Mouse (Mus musculus) right cerebral cortex, adult 2 months (tissue): ENCODE measurements at regions not wholly inside any gene's neighbourhood (a gene's known extent, or its start where the extent isn't known, plus 50 kb on each side); places are given as distances from the start of the nearest gene placed in this dataset.

ENCODE experiments used
- DNase-seq, 2 experiments: peaks; one replicate each; pipeline ENCODE4 v3.0.0; 2021 to 2022; ENCODE audit warnings: low spot score in 2 of 2

DNA sequence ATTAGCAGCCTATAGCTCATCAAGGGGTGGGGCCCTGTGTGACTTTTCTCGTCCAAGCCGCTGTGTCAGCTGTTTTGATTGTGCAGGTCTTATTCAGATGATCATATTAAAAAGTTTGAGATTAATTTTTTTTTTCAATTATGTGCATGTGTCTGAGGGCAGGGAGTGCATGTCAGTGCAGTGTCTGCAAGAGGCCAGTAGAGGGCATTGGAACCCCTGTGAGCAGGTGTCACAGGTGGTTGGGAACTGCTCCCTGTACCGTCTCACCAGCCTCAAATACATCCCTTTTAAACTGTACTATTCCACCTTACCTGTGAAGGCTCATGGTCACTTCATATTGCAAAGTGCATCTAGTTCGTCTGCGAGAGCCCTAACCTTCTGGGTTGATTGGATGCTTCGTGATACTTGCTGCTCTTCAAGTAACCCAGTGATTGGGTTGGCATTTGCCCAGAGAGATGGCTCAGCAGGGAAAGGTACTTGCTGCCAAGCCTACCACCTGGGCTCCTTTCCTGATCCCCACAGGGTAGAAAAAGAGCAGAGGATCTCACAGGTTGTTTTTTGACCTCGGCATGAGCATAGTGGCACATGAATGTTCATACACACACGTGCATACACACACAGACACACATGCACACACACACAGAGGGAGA lies 178.3 kb upstream of the Fam19a5 start:
- DNase-seq, result no peak

DNA sequence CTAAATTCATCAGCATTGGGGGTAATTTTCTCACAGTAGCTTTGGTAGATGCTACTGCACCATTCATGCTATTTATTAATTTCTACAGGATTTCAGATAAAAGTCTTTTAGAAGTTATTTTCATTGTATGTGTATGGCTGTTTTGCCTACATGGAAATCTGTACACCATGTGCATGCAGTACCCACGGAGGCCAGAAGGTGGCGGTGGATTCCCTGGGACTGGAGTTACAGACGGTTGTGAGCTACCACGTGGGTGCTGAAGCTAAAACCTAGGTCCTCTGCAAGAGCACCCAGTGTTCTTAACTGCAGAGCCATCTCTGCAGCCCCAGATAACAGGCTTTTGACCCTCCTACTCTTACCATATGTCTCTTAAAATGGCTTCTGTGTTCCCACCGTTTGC lies 176.7 kb upstream of the Fam19a5 start:
- DNase-seq, result no peak

- no peak for DNase-seq
These were observed 174.7 kb upstream of the Fam19a5 start for GRCm38 (mm10) chr15:87369381-87369780.

GRCm38 (mm10) chr15:87369836-87370235 lies 174.3 kb upstream of the Fam19a5 start:
- no peak for DNase-seq

GRCm38 (mm10) chr15:87370761-87371160 lies 173.3 kb upstream of the Fam19a5 start:
- no peak for DNase-seq

- DNase-seq, result peak; percentile 44 to 50
These were observed 169.4 kb upstream of the Fam19a5 start for GRCm38 (mm10) chr15:87374670-87375069.

- DNase-seq, result no peak
These were observed 168.4 kb upstream of the Fam19a5 start for GRCm38 (mm10) chr15:87375596-87376194.

DNA sequence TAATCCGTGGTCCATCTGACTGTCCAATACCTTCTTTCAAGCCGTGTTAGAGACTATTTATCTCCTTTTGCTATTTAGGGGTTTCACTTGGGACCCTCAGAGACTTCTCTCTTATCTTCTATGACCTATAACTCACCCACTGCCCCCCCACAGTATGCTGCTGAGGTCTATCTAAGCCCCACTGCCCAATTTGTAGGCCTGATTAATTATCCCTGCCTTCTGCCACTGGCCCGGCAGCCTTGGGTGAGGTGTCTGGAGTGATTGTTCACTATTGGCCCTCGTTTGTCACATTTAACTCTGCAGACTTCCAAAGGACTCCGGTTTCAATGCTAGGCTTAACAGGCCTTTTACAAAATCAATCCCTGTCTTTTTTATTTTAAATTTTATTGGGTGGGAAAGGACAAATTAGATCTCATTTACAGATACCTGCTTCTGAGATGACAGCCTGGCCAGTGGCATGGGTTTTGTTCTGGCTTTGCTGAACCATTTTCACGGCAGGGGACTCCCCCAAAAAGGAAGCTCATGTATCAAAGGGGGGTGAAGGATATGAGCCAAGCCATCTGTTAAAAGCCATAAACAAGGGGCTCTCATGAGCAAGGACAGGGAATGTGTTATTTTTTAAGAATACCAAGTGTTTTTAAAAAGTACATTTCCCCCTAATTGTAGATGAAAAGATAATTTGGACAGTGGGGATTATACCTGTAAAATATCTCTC lies 160.4 kb upstream of the Fam19a5 start:
- no peak for DNase-seq

DNA sequence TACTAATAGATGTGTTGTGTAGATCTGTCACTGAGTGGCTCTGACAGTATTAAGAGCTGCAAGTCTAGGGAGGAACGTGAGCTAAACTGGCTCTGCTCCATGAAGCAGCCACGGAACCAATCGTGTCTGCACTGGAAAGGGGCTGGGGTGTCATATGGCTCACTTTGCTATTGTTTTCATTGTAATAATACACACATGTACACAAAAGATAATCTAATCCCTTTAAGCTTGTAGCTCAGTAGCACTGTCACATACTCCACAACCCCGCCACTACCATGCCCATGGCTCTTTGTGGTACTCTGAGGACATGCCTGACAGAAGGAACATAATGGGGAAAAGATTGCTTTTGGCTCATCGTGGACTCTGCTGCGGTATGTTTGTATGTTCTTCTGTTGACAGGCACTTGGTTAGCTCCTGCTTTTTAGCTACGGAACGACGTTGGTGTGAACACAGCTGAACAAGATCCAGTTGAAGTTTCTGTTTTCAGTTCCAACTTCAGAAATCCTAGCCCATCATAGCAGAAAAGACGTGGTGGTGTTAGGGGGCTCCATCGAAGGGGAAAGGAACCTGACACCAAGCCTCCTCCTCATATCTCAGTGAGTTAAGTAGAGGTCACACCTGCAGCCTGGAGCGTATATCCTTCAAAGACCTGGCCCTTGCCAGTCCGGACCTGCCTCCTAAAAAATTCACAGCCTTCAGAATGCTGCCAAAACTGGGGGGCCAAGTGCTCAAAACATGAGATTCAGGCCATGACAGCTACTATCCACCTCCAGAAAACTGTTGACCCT lies 159.6 kb upstream of the Fam19a5 start:
- DNase-seq, result no peak

- no peak for DNase-seq
These were observed 157.6 kb upstream of the Fam19a5 start for GRCm38 (mm10) chr15:87386513-87386983.

DNA sequence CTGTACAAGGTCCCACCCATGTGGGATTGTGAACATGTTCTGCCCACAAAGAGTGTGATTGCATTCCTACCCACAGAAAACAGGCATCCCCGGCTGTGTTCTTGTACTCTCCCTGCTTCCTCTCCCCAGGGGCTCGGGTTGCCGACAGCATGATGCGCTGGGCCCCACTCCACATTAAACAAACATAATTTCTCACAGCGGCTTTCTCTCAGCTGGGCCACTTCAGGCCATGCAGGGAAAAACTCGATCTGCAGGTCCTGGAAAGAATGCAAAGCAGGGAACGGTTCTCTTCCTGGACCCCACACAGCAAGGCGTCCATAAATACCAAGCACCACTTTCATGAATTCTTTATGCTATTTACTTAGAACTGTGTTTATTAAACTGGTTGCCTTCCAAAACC lies 152.7 kb upstream of the Fam19a5 start:
- DNase-seq, result no peak

- no peak for DNase-seq
These were observed 145.7 kb upstream of the Fam19a5 start for GRCm38 (mm10) chr15:87398396-87398795.

DNA sequence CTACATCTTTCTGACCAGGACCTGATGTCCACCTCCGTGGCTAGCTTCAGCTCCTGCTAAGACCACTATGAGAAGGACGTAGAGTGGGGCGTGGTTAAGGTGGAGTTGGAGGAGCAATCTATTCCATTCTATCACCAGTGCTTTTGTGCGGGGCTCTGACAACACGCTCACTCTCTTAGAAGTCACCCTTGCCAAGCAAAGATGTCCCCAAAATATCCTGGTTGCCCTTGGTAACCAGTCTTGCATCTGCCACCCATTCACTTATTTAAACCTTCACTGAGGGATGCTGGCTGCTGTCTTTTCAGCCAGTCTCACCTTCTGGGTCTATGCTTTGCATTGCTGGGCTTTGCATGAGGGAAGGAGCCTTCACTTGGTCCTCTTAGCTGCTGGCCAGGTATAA lies 138.4 kb upstream of the Fam19a5 start:
- peak; percentile 63 to 71 for DNase-seq

DNA sequence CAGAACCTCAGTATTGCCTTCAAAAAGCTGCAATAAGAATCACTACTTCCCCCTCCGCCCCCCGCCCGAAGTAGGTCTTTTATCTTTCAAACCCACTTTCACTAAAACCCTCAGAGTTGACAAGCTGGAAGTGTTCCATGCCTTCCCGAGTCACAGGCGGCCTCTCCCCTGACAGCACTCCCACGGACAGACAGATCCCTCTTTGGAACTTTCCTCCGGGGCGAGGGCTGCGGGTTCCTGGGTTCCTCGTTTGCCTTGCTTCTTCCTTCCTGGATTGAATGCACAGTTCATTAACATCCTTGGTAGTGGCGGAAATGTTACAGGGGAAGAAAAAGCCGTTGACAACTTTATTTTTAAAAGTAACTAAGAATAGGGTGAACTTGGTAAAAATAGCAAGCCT lies 132.1 kb upstream of the Fam19a5 start:
- DNase-seq, result no peak

DNA sequence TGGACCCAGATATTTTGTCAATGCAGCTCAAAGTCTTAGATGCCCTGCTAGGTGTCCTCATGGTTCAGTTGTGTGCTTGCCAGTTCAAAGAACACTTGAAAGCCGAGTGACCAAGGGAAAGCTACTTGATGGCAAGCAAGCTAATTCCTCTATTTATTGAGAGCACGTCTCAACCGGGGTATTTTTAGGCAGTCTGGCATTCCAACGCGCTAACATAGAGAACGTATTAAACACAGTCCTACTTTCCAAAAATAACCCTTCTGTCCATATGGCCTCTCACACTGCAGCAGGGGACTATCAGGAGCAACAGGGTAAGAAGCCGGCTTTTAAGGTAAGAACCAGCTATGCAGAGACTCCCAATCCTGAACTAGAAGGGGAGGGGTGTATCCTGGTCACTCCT lies 128.1 kb upstream of the Fam19a5 start:
- DNase-seq, result no peak

DNA sequence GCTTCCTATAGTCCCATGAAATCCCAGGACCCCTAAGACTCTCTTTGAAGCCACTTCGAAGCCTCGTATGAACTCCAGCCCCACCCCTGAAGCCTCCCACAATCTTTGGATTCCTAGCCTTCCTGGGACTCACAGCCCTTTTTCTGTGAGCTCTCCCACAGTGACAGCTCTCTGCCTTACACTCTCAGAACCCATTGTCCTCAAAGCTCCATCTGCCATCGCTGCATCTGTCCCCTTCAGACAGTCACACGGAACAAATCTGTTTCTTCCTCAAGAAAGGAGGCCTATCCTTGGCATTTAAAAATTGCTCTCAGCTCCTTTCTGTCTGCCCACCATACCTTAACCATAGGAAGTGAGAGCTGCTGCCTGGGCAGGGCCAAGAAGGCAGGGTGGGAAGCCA lies 122.4 kb upstream of the Fam19a5 start:
- DNase-seq, result no peak

DNA sequence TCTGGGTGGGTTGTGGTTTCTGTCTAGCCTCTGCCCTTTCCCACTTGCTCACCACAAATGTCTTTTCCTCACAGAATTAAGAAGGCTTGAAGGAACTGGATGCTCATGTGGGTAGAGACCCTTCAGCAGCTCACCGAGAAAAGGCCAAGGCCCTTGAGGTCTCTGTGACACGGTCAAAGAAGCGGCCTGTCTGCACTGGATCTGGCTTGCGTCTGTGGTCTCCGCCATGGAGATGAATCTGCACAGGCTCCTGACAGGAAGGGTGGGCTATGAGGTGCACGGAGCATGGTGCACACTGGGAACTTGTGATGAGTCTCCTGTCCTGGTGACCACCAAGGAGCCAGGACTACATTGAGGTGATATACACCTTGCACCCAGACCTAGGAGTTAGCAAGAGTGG lies 110.8 kb upstream of the Fam19a5 start:
- DNase-seq, result no peak

GRCm38 (mm10) chr15:87433901-87434300 lies 110.2 kb upstream of the Fam19a5 start:
- no peak for DNase-seq

- DNase-seq, result no peak
These were observed 108.5 kb upstream of the Fam19a5 start for GRCm38 (mm10) chr15:87435566-87435965.

DNA sequence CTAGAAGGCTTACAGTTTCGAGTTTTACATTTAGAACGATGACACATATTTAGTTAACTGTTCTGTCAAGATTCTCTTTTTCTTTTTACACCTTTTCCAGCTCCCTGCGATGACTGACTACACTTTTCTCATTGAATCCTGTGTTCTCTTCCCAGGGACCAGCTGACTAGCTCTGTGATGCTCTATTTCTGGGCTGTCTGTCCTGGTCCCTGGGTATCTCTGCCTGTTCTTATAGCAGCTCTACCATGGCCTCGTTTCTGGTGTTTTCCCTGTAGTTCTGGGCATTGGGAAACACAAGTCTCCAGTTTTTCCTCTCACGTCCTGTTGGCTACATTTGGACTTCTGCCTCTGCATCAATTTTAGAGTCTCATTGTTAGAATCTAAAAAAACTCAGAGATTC lies 106.5 kb upstream of the Fam19a5 start:
- DNase-seq, result peak in 1 of 2 experiments; percentile 23

DNA sequence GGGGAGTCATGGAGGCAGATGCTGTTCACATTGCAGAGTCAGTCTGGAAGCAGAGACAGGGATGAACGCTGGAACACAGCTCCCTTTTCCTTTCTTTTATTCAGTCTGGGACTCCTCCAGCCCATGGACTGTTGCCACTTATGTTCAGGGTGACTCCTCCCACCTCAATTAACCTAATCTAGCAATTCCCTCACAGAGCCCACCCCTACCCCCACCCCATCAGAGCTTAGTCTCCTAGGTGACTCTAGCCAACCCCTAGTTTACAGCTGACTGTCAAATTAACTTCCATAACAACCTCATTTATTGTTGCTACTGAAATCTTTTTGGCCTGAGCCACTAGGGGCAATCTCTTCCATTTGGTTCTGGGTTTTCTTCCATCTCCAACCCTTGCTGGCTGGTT lies 85.2 kb upstream of the Fam19a5 start:
- no peak for DNase-seq

DNA sequence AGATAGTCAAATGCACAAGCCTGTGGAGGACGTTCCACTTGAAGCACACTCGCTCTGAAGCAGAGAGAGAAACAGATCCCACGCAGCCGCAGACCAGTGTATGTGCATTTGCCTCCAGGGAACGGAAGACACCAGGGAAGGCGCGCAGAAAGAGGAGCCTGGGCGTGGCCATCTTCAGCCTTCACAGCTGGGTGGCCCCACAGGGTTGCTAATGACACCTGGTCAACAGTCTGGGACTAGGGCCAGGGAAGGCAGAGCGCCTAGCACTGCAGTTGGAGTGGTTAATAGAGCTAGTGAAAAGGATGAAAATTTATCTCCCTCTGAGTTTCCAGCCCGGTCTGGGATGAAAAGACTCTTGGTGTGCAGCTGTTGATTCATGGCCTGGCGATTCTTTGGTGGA lies 67.9 kb upstream of the Fam19a5 start:
- DNase-seq, result no peak
